Mouse (Mus musculus) megakaryocyte, embryonic 14.5 days (primary cell): ENCODE measurements around the gene Cdk14.

Source experiments
- FLI1 ChIP-seq: IDR thresholded peaks from 2 replicates; pipeline ENCODE4 v1.6.1; 2012; ENCODE audit warnings: low read length, inconsistent platforms, mixed read lengths
- GATA1 ChIP-seq: IDR thresholded peaks from 3 replicates; pipeline ENCODE4 v1.6.1; 2012; ENCODE audit warnings: mixed read lengths, low read length, inconsistent platforms, borderline replicate concordance

DNA sequence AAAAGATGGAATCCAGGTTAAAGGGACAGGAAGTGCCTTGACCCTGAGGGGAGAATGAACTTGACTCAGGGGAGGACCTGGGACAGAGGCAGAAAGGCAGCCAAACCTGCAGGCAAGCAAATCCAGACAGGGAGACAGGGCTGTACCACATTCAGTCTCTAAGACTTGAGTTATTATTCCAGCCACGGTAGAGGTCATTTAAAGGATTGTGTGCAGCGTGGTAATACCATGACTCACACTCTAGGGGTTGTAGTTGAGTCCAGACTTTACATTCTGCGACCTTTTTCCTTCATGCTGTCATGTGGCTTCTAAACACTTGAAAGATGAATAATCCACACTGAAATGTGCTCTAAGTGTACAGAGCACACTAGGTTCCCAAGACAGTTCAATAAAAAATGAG, 27.3 kb downstream of the Cdk14 start:
- TF ChIP-seq GATA1 (no peak), FLI1 (no peak)
